In the genomic region with DNA sequence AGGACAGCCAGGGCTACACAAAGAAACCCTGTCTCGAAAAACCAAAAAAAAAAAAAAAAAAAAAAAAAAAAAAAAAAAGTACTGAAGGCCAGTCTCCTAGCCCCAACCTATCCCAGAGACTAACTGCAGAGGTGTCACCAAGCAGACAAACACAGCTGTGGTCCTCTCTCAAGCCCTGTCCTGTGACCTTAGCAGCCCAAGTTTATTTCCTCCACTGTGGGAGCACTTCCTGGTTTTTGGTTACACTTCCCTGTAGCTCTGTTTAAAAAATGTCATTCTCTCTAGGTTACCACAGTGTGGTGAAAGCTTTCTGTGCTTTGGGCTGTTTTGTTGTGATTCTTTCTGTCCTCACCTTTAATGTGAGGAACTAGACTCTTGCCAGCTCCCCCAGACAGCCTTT, we compare ENCODE assay signal across 9 mouse cellular contexts. TPM values are rescaled to one million over a fixed set of nuclear protein-coding genes. Genes with fewer than 3 reads are reported as not detected.
"Had no signal": no experiment of that assay in that cellular context is flagged by ENCODE, and none has a peak within 500 bp of the region (broad histone marks: within the 10 kb centered on the region; RNA-seq: fewer than 3 reads in every experiment).

No protein-coding gene starts in this region.

RNA-seq across cellular contexts. Expression of a gene that starts 11.0 kb away (rescaled TPM):
- total RNA-seq: liver, adult 2 months; megakaryocyte-erythroid progenitor cell, adult 5-6 weeks had no signal
- polyA plus RNA-seq: intestine, postnatal 0 days; large intestine, adult 2 months; liver, embryonic 13.5 days; lung, embryonic 16.5 days; macrophage; midbrain, embryonic 11.5 days; midbrain, embryonic 14.5 days had no signal
